Mouse (Mus musculus) E14TG2a.4 (cell line): ENCODE measurements around the gene Gm13199.

Experiments
- CTCF ChIP-seq: conservative IDR thresholded peaks from 2 replicates; pipeline ENCODE4 v1.5.1; 2014; ENCODE audit warnings: low read length
- NANOG ChIP-seq: IDR thresholded peaks from 2 replicates; pipeline ENCODE4 v1.6.1; 2014; ENCODE audit warnings: borderline replicate concordance, low read length, mixed read lengths
- POU5F1 ChIP-seq: IDR thresholded peaks from 2 replicates; pipeline ENCODE4 v1.6.1; 2014; ENCODE audit warnings: low read length, borderline replicate concordance

DNA sequence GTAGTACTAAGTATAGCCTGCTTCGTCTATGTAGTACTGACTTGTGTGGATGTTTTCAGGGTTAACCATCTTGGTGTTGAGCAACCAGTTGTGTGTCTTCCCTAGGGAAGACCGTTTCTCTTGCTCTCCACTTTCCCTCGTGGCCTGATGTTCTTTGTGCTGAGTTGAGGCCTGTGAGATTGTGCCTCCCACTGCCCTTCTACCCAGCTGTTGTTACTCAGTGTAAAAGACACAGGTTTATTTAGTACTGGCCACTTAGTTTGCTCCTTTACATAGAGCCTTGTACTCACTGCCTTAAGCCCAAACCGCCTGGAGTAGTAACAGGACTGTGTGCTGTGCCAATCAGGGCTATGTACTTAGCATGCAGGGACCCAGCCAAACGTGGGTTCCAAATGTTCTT, 10.9 kb downstream of the Gm13199 start:
- TF ChIP-seq CTCF (no peak), POU5F1 (no peak), NANOG (no peak)
